Mouse (Mus musculus) ES-E14 (cell line): ENCODE data around the gene Arpc4. TPM values are rescaled to one million over a fixed set of nuclear protein-coding genes. Genes with fewer than 3 reads are reported as not detected.

ENCODE experiments used
- DNase-seq: peaks from one replicate; pipeline ENCODE4 v3.0.0-alpha.2; 2013; ENCODE audit warnings: low read depth, low spot score
- H3K27ac ChIP-seq: 2 replicates; pipeline ENCODE4 v1.5.1; 2012; ENCODE audit warnings: low read depth, mild to moderate bottlenecking, low read length, moderate library complexity, mixed read lengths; ENCODE audit not compliant: poor library complexity, insufficient read depth, severe bottlenecking
- H3K36me3 ChIP-seq: 2 replicates; pipeline ENCODE4 v1.6.1; 2012; ENCODE audit warnings: mild to moderate bottlenecking, low read length, moderate library complexity, mixed read lengths; ENCODE audit not compliant: control insufficient read depth, poor library complexity, insufficient read depth, severe bottlenecking
- H3K4me1 ChIP-seq, 2 experiments: fragments of 150-350 bp in 1 of 2; sonication (generic) in 1 of 2; 2 replicates each; pipeline ENCODE4 v1.6.1; 2012; ENCODE audit warnings: low read length in 2 of 2, mild to moderate bottlenecking in 1 of 2, mixed read lengths in 1 of 2; ENCODE audit not compliant: control insufficient read depth in 2 of 2, insufficient read depth in 2 of 2, poor library complexity in 1 of 2
- H3K4me3 ChIP-seq, 2 experiments: fragments of 150-350 bp in 1 of 2; sonication (generic) in 1 of 2; 2 replicates each; pipeline ENCODE4 v1.5.1; 2012; ENCODE audit warnings: low read length in 2 of 2, low read depth in 1 of 2, mild to moderate bottlenecking in 1 of 2, mixed read lengths in 1 of 2; ENCODE audit not compliant: insufficient read depth in 1 of 2, poor library complexity in 1 of 2, severe bottlenecking in 1 of 2
- H3K9ac ChIP-seq: 2 replicates; pipeline ENCODE4 v1.6.1; 2012; ENCODE audit warnings: low read depth, mild to moderate bottlenecking, low read length, mixed read lengths; ENCODE audit not compliant: poor library complexity, insufficient read depth, severe bottlenecking
- H3K9me3 ChIP-seq: fragments of 150-350 bp; sonication (generic); 2 replicates; pipeline ENCODE4 v1.6.1; 2012; ENCODE audit warnings: low read depth, mild to moderate bottlenecking, low read length; ENCODE audit not compliant: control insufficient read depth, insufficient read depth
- CHD2 ChIP-seq: IDR thresholded peaks from 2 replicates; pipeline ENCODE4 v1.6.1; 2014; ENCODE audit warnings: mild to moderate bottlenecking, low read depth, low read length, inconsistent platforms
- HCFC1 ChIP-seq: IDR thresholded peaks from 2 replicates; pipeline ENCODE4 v1.6.1; 2012; ENCODE audit warnings: low read length, inconsistent platforms, borderline replicate concordance; ENCODE audit not compliant: insufficient read depth
- MAFK ChIP-seq: IDR thresholded peaks from 2 replicates; pipeline ENCODE4 v1.6.1; 2014; ENCODE audit warnings: mild to moderate bottlenecking, low read depth, low read length, inconsistent platforms; ENCODE audit not compliant: insufficient read depth
- ZC3H11A ChIP-seq: IDR thresholded peaks from 2 replicates; pipeline ENCODE4 v1.6.1; 2012; ENCODE audit warnings: low read depth, mild to moderate bottlenecking, inconsistent platforms, low read length, borderline replicate concordance
- ZNF384 ChIP-seq: IDR thresholded peaks from 2 replicates; pipeline ENCODE4 v1.6.1; 2012; ENCODE audit warnings: low read depth, low read length, inconsistent platforms
- in situ Hi-C, 2 experiments: fragments of 600-800 bp; cut with MboI; formaldehyde crosslinking; loops; one replicate each; pipeline ENCODE4 v1.15.1; 2025; ENCODE audit warnings: low sequenced_read_pairs in 2 of 2, inconsistent platforms in 1 of 2; ENCODE audit not compliant: unreplicated experiment in 2 of 2
- total RNA-seq: library from RNA; depleted of rRNA; stranded (reverse); fragments of 300-350 nt; gene quantifications from 2 replicates; pipeline ENCODE4 v1.2.3, GENCODE M21; 2012

Gene Arpc4
- total RNA-seq, 1 experiment, result 217 TPM

DNA sequence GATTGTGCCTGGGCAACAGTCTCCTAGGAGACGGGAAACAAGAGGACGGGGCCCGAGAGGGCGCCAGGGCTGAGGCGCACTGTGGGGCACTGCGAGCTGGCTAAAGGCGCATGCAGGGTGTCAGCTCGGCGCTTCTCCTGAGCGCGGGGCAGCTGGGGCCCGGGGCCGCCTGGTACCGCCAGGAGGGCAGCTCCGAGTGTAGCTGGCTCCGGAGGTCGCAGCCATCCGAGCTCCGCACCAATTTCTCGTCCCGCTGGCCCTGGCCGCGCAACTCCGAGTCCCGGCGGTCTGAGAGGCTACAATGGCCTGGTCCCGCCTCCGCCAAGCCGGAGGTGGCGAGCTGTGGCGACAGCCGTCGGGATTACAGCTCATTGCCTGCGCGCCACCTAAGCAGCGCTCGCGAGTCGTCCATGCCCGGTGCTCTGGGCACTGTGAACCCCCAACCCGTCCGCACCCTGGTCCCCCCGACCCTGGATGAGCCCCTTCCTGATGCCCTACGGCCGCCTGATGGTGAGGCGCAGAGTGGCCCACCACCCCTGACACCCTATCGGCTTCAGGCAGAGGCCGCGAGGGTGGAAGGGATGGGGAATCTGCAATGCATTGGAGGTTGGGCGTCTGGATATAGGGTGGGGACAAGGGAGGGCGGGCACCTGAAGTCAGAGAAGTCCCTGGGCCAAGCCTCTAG is 14.6 kb downstream of the Arpc4 start:
- Histone ChIP-seq H3K4me1 (peaks cover 7% of the 10 kb centered on the region in 2 experiments; a peak in 3 of 4 replicates), H3K4me3 (peak overlapping the region; percentile 59 to 77), H3K27ac (no peak overlapping the region), H3K9ac (peak overlapping the region; percentile 78), H3K36me3 (peaks cover 20% of the 10 kb centered on the region), H3K9me3 (no peaks in the 10 kb centered on the region)
- TF ChIP-seq ZC3H11A, result no peak
- no peak for TF ChIP-seq MAFK
- TF ChIP-seq HCFC1, result no peak
- in situ Hi-C loops, result no loop called here
- peak; percentile 38 for DNase-seq

DNA sequence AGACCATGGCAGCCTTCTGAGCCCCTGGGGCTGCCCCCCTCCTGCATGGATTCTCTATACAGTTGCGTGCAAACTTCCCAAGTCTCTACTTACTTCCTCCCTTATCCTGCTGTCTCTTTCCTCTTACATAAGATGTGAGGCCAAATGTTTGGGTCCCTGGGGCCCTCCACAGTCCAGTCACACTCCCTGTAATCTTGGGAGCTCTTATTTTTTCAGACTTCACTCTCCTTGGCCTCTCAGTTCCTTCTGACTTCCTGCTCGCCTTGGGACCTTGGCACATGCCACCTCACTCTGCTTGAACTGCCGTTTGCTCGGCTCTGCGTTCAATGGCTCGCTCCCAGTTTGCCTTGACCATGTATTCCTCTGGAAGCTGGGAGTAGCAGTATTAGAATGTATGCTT is 16.0 kb downstream of the Arpc4 start:
- Histone ChIP-seq H3K27ac (no peak overlapping the region), H3K4me1 (peaks cover 5 to 7% of the 10 kb centered on the region in 2 experiments; a peak in 3 of 4 replicates), H3K36me3 (peaks cover 11% of the 10 kb centered on the region), H3K4me3 (no peak overlapping the region), H3K9ac (no peak overlapping the region), H3K9me3 (no peaks in the 10 kb centered on the region)
- no peak for DNase-seq
- in situ Hi-C loops, result no loop called here
- TF ChIP-seq ZNF384 (no peak), HCFC1 (no peak)

DNA sequence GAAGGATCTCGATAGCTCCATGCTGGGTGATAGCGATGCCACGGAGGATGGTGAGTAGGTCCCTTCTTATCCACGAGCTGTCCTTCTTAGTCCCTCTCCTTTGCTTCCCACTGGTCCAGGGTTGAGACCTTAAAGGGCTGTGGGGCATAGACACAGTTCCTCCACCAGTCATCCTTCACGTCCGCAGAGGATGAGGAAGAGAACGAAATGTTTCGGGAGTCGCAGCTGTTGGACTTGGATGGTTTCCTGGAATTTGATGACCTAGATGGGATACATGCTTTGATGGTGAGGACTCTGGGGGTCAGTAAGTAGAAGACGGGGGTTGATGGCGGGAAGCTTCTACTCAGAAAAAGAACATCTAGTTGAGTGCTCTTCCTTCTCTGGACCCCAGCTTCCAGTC is 16.9 kb downstream of the Arpc4 start:
- Histone ChIP-seq H3K4me1 (peaks cover 4 to 5% of the 10 kb centered on the region in 2 experiments; a peak in 3 of 4 replicates), H3K36me3 (peaks cover 4% of the 10 kb centered on the region), H3K4me3 (no peak overlapping the region), H3K9ac (no peak overlapping the region), H3K9me3 (no peaks in the 10 kb centered on the region), H3K27ac (no peak overlapping the region)
- in situ Hi-C loops, result no loop called here
- TF ChIP-seq ZC3H11A (no peak), CHD2 (no peak), HCFC1 (no peak), MAFK (no peak), ZNF384 (no peak)
- no peak for DNase-seq

- Histone ChIP-seq H3K27ac (no peak overlapping the region; the same call in 1 of the 2 replicates), H3K9ac (no peak overlapping the region), H3K4me1 (peaks cover 4 to 5% of the 10 kb centered on the region in 2 experiments; a peak in 3 of 4 replicates), H3K4me3 (no peak overlapping the region), H3K9me3 (no peaks in the 10 kb centered on the region), H3K36me3 (peaks cover 3% of the 10 kb centered on the region)
- no peak for DNase-seq
- no peak for TF ChIP-seq ZNF384
- no peak for TF ChIP-seq HCFC1
- TF ChIP-seq CHD2, result no peak
- TF ChIP-seq ZC3H11A, result no peak
- TF ChIP-seq MAFK, result no peak
- in situ Hi-C loops, result no loop called here
Observed at GRCm38 (mm10) chr6:113395501-113395900, 17.6 kb downstream of the Arpc4 start.
